Mouse (Mus musculus) heart, adult 2 months (tissue): ENCODE data around the gene Cntn5. TPM values are rescaled to one million over a fixed set of nuclear protein-coding genes. Genes with fewer than 3 reads are reported as not detected.
A peak's percentile ranks its signal among the peaks of the same experiment; 100 is the strongest.
"Not testable (repeated sequence)": the region's sequence is repeated elsewhere in the genome, so short reads cannot be mapped to it uniquely, and the experiment has no call there.

ENCODE experiments used
- DNase-seq, 2 experiments: peaks; one replicate each; pipeline ENCODE4 v3.0.0; 2021
- H3K27ac ChIP-seq: fragments of 200-600 bp; 2 replicates; pipeline ENCODE4 v1.8.1; 2022
- H3K27me3 ChIP-seq: fragments of 200-500 bp; 2 replicates; pipeline ENCODE4 v1.6.1; 2012; ENCODE audit warnings: mild to moderate bottlenecking, low read length, inconsistent platforms, mixed read lengths; ENCODE audit not compliant: control insufficient read depth, insufficient read depth
- H3K36me3 ChIP-seq: fragments of 200-500 bp; 2 replicates; pipeline ENCODE4 v1.6.1; 2012; ENCODE audit warnings: low read length, inconsistent platforms; ENCODE audit not compliant: control insufficient read depth, insufficient read depth
- H3K4me1 ChIP-seq: fragments of 200-500 bp; 2 replicates; pipeline ENCODE4 v1.6.1; 2011; ENCODE audit warnings: low read length; ENCODE audit not compliant: control insufficient read depth, insufficient read depth
- H3K4me3 ChIP-seq: fragments of 200-600 bp; 2 replicates; pipeline ENCODE4 v1.8.1; 2022
- H3K79me2 ChIP-seq: fragments of 200-500 bp; replicated peaks from 2 replicates; pipeline ENCODE4 v1.6.1; 2012; ENCODE audit warnings: mild to moderate bottlenecking, inconsistent platforms, low read length, moderate library complexity, mixed read lengths; ENCODE audit not compliant: control insufficient read depth, insufficient read depth
- H3K9ac ChIP-seq: fragments of 200-500 bp; 2 replicates; pipeline ENCODE4 v1.6.1; 2012; ENCODE audit warnings: low read depth, mild to moderate bottlenecking, control low read depth, inconsistent platforms, low read length, mixed read lengths
- CTCF ChIP-seq: fragments of 200-600 bp; IDR thresholded peaks from 2 replicates; pipeline ENCODE4 v1.8.1; 2022; ENCODE audit warnings: antibody characterized with exemption, mild to moderate bottlenecking, moderate library complexity
- EP300 ChIP-seq: fragments of 200-500 bp; IDR thresholded peaks from 2 replicates; pipeline ENCODE4 v1.6.1; 2011; ENCODE audit warnings: low read depth, low read length, control low read depth; ENCODE audit not compliant: insufficient read depth
- POLR2A ChIP-seq: fragments of 200-500 bp; IDR thresholded peaks from 2 replicates; pipeline ENCODE4 v1.6.1; 2011; ENCODE audit warnings: mild to moderate bottlenecking, low read depth, low read length, control low read depth; ENCODE audit not compliant: insufficient read depth
- WGBS: fragments of 180-500 bp; shearing (Covaris S2); methylation state at CpG from one replicate; pipeline ENCODE4 v1.1.7; 2018; 5-methylcytosine and 5-hydroxymethylcytosine counted together
- intact Hi-C: fragments of 180-260 bp; cut with DNase I; formaldehyde crosslinking; loops from one replicate; pipeline ENCODE4 v1.15.1; 2025
- polyA plus RNA-seq: library from polyadenylated mRNA; depleted of rRNA; stranded (reverse); fragments of >200 nt; gene quantifications from 2 replicates; pipeline ENCODE4 v1.2.3, GENCODE M21; 2012
- total RNA-seq, 2 experiments: library from RNA; stranded (reverse); gene quantifications; 2 replicates each; pipeline ENCODE4 v1.2.3; 2021

Cntn5 gene
- total and polyA plus RNA-seq, 3 experiments = 0.21 to 0.48 (median 0.29) TPM

DNA sequence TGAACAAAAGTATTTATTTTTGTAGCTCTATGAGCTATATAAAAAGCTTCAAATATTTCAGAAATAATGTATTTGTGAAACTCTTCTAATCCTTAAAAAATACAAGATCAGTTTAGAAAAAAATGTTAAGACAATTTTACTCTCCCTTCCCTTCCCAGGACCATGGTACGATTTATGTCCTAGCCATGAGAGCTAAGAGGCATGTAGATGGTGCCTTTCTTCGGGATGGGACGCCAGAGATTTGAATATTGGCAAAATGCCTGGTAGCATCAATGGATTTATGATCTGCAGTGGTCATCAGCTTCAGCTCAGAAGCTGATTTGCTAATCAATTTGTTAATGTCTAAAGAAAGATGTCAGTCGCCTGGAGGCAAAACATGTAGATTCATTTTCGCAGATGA lies 258.6 kb downstream of the Cntn5 start:
- WGBS = 80% methylated on average over 5 of the region's 5 CpGs
- DNase-seq = no peak
- Histone ChIP-seq H3K4me1 (no peaks in the 10 kb centered on the region; the same call in 1 of the 2 replicates), H3K9ac (no peak overlapping the region), H3K79me2 (no peaks in the 10 kb centered on the region), H3K27me3 (no peaks in the 10 kb centered on the region), H3K36me3 (no peaks in the 10 kb centered on the region), H3K27ac (no peak overlapping the region), H3K4me3 (no peak overlapping the region)
- intact Hi-C loops = no loop called here
- TF ChIP-seq EP300 (no peak), CTCF (no peak), POLR2A (no peak)

DNA sequence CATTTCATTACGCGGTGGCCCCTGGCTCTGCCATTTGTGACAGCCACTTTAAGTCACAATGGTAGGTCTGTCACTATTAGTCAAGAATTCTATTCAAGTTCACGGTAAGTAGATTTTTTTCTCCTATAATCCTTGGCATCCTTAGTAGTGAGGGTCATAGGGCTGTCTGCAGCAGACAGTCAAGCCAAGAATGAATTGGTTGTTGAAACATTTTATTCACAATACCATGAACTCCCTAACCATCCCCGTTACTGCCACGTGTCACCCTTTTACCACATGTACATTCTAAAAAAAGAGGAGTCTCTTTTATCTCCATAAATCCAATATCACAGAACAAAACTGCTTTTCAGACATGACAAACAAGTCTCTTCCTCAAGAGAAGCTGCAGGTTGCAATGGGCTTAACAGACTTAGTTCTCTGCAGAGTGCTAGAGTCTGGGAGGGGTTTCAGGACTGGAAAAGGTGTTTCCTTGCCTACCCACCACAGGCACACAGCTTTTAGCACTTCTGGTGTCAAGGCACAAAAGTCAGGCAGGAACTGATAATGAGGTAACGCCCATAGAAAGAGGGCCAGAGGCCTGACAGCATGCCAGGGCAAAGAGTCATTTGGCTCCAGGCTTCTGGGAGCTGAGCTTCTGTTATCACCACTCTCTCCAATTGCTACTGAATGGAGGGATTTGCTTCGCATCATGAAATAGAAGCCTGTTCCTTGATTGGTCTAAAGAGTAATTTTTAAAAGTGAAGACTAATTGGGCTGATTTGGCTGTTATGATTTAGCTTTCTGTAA lies 259.3 kb downstream of the Cntn5 start:
- Histone ChIP-seq H3K27ac (no peak overlapping the region), H3K27me3 (no peaks in the 10 kb centered on the region), H3K9ac (no peak overlapping the region), H3K4me1 (no peaks in the 10 kb centered on the region; the same call in 1 of the 2 replicates), H3K79me2 (no peaks in the 10 kb centered on the region), H3K4me3 (no peak overlapping the region), H3K36me3 (no peaks in the 10 kb centered on the region)
- WGBS = 35% methylated on average over 7 of the region's 7 CpGs
- intact Hi-C loops = no loop called here
- TF ChIP-seq CTCF (no peak), EP300 (no peak), POLR2A (no peak)
- peak; percentile 33 to 51 for DNase-seq

DNA sequence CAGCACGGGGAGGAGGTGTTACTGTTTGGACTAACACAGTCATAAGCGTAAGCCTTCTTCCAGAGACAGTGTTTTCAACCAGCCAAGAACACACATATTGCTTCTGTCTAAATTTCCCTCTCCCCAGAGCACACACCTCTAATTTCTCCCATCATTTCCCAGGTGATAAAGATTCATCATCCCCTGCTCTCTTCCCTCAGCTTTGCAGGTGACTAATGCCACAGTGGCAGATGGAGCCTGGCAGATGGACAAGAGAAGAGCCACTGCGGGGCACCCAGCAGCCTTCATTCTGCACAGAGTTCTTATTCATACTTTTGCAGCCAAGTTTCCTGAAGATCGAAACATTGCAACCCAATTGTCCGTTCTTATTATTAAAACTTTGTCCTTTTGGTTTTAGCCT lies 286.5 kb downstream of the Cntn5 start:
- Histone ChIP-seq H3K9ac (no peak overlapping the region), H3K4me1 (no peaks in the 10 kb centered on the region), H3K27me3 (no peaks in the 10 kb centered on the region), H3K4me3 (no peak overlapping the region), H3K79me2 (no peaks in the 10 kb centered on the region), H3K36me3 (no peaks in the 10 kb centered on the region), H3K27ac (no peak overlapping the region)
- WGBS = 76% methylated on average over 5 of the region's 5 CpGs
- no peak for DNase-seq
- intact Hi-C loops = no loop called here
- no peak for TF ChIP-seq CTCF
- no peak for TF ChIP-seq POLR2A
- no peak for TF ChIP-seq EP300

DNA sequence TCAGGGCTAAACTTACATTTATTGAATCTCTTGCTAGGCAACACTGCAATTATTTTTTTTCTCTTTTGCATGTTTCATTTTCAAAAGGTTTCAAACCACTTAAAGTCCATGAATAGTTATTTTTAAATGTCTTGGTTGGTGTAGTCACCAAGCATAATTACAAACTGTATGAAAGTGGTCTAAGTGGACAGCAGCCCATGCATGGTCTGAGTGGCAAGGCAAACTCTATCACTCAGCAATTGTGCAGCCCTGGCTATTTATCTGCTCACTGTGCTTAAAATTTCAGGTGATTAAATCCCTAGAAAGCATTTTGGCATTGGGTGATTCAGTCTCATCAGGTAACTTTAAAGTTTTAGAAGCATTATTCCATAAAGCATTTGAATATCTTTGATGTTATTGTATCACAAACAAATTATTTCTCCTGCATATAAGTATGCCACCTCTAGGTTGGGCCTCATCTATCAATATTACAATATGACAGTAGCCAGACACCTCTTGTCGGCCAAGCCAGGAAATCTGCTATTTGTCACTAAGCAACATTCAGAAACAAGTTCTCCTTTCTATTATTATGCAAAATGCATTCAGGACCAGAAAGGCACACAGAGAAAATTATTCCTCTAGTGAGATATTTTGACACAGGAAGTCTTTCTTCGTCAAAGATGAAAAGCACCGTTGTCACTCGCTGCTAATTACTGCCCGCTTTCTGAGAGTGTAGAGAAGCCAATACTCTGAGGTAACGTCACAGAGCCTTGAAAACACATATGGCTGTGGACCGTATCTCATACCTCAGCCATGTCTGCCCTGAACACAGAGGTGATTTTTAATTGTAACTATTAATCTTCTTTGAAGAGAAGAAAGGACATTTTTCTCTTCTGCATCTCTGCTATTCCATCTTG lies 329.0 kb downstream of the Cntn5 start:
- Histone ChIP-seq H3K36me3 (no peaks in the 10 kb centered on the region), H3K79me2 (no peaks in the 10 kb centered on the region), H3K27ac (no peak overlapping the region), H3K9ac (no peak overlapping the region), H3K27me3 (no peaks in the 10 kb centered on the region), H3K4me1 (no peaks in the 10 kb centered on the region), H3K4me3 (no peak overlapping the region)
- DNase-seq = no peak
- no peak for TF ChIP-seq EP300
- TF ChIP-seq POLR2A = no peak
- TF ChIP-seq CTCF = no peak
- WGBS = 74% methylated on average over 7 of the region's 7 CpGs
- intact Hi-C loops = no loop called here

DNA sequence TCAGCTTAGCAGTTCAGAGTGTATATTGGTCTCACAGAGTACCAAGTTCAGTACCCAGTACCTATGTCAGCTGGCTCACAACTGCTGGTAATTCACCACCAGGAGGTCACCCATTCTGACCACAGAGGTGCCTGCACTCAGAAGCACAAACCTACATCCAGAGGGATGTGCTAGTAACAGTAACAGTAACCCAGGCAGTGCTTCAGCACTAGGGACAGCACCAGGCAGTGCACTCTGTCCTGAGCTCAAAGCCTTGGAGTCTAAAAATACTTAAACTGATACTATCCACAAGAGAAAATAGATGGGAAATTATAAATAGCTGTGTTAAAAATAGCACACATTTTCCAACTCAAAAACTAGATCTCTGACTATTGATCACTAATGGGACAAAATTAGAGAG lies 334.7 kb downstream of the Cntn5 start:
- TF ChIP-seq CTCF (no peak), EP300 (no peak), POLR2A (no peak)
- no peak overlapping the region for H3K4me3 ChIP-seq
- no peak overlapping the region for H3K27ac ChIP-seq
- no peaks in the 10 kb centered on the region for H3K27me3 ChIP-seq
- no peaks in the 10 kb centered on the region for H3K79me2 ChIP-seq
- no peaks in the 10 kb centered on the region for H3K4me1 ChIP-seq
- H3K9ac ChIP-seq = no peak overlapping the region
- H3K36me3 ChIP-seq = no peaks in the 10 kb centered on the region
- no peak for DNase-seq
- intact Hi-C loops = no loop called here

DNA sequence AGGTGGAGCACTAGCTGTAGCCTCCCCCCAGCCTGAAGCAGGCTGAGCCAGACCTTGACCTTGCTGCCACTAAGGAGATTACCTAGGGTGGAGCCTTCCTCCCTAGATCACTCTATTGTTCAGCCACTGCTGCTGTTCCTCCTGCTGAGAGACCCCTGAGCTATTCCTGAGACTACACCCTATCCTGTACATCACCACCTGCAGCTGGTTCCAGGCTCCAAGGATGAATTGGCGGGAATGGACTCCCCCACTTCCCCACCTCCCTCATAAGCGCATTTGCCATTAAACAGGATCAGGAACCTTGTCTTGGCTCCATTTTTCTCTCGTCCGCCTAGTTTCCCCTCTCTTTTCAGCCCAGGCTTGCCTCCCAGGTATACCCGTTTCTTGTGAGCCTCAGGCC lies 363.7 kb downstream of the Cntn5 start:
- H3K79me2 ChIP-seq, H3K27me3 ChIP-seq, H3K9ac ChIP-seq, H3K36me3 ChIP-seq, DNase-seq, intact Hi-C loops, H3K27ac ChIP-seq, H3K4me3 ChIP-seq, H3K4me1 ChIP-seq: not testable (repeated sequence)
- 55% methylated on average over 5 of the region's 5 CpGs for WGBS
